Mouse (Mus musculus) fat pad, adult 2 months (tissue): ENCODE data around the gene Olfr1201.

Experiments
- DNase-seq: peaks from one replicate; pipeline ENCODE4 v3.0.0-alpha.2; 2011; ENCODE audit warnings: low read depth, low spot score; ENCODE audit errors: extremely low read depth

Olfr1201 gene

DNA sequence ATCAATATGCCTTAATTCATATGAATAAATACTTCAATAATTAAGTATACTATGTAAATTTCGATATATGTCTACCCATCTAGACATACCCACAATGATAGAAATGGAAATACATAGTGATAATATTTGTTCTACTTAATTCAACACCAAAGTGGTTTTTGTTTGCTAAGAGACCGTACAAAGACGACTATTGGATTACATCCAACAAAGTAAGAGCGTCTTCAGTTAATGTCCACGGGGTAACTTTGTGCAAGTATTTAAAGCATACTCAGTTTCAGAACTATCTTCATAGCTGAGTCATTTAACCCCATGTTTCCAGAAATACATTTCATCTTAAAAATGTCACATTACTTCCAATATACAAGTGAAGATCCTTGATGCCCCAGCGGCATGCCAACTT lies at the start of gene Olfr1201:
Gene Olfr1201 (plus strand): TSS at position 301 of the 400 bp plus-strand sequence.
- no peak for DNase-seq

DNA sequence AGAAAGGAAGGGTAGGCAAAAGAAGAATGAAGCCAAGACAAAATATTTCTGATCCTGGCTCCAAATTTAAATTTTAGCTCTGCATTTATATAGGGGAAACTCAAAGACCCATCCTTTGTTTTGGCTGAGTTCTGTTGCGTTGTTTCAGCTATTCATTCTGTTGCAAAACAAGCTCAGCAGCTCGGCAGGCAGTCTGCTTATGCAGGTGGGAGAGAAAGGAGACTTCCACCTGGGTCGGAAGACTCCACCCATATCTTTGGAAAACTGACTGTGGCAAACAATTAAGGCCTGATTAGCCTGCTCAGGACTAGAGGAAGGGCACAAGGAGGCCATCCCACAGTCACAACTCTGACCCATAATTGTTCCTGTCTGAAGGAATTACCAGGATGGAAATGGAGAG lies 49.5 kb upstream of the Olfr1201 start:
- DNase-seq = no peak

DNA sequence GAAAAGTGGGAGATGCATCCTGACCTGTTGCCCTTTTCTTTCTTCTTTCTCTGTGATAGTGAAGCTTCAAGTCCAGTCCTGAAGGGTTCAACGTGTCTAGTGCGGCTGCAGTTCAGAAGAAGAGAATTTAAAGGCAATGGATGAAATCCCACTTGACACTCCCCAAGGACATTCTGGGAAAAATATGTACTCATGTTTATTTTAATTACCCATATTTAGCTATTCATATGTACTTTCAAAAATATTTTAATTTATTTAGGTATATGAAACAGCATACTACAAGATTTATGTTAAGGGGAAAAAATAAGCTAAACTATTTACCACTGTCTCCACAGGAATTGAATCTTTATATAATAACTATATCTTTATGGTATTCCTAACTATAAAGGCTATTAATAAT lies 41.6 kb upstream of the Olfr1201 start, which contains the start of gene Olfr1198:
Gene Olfr1198 (minus strand): TSS at position 101 of the 400 bp plus-strand sequence.
- no peak for DNase-seq

- no peak for DNase-seq
These were observed 32.5 kb upstream of the Olfr1201 start, which contains the start of gene Olfr1199 for GRCm38 (mm10) chr2:88760369-88760768. TSS of gene Olfr1199 (minus strand) at chr2:88760469.

GRCm38 (mm10) chr2:88770388-88770787 lies 22.4 kb upstream of the Olfr1201 start, which contains the start of gene Olfr1200:
TSS of gene Olfr1200 (minus strand) at chr2:88770488.
- no peak for DNase-seq

- no peak for DNase-seq
These were observed 21.4 kb downstream of the Olfr1201 start, which contains the start of gene Olfr1202 for GRCm38 (mm10) chr2:88814196-88814595. TSS of gene Olfr1202 (plus strand) at chr2:88814496.

GRCm38 (mm10) chr2:88829437-88829836 lies 36.6 kb downstream of the Olfr1201 start, which contains the start of gene Olfr1205:
TSS of gene Olfr1205 (plus strand) at chr2:88829737.
- no peak for DNase-seq

DNA sequence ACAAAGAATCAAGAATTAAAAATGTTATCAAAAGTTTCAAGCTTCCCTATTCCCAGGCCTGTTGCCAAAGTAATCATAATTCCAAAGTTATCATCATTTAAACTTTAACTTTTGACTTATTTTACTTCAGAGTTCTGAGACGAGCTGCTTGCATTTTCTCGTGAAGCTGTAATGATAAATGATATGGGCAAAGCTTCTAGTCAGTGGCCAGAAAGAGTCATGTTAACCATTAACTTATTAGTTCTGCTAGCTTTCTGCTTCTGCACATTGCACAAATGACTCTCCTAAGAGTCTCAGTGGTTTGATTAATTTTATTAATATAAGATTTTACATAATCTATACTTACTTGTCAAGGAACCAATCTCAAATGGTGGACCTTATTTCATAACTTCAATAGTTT lies 45.6 kb downstream of the Olfr1201 start:
- no peak for DNase-seq
